Mouse (Mus musculus): Measurements from ENCODE around the gene Fam69b.

Fam69b gene

GRCm38 (mm10) chr2:26632541-26633395 is 4.5 kb downstream of the Fam69b start:
- no peak for DNase-seq

- no peak for DNase-seq
These were observed 5.8 kb downstream of the Fam69b start for GRCm38 (mm10) chr2:26633953-26634530.

- DNase-seq: no peak
These were observed 6.6 kb downstream of the Fam69b start for GRCm38 (mm10) chr2:26634629-26635488.

- DNase-seq: no peak
These were observed 7.5 kb downstream of the Fam69b start for GRCm38 (mm10) chr2:26635489-26636324.

- no peak for DNase-seq
These were observed 8.0 kb downstream of the Fam69b start for GRCm38 (mm10) chr2:26636325-26636635.

GRCm38 (mm10) chr2:26637316-26637932 is 9.2 kb downstream of the Fam69b start:
- no peak for DNase-seq

- no peak for DNase-seq
These were observed 9.8 kb downstream of the Fam69b start for GRCm38 (mm10) chr2:26638039-26638438.

- DNase-seq: no peak
These were observed 10.3 kb downstream of the Fam69b start for GRCm38 (mm10) chr2:26638572-26638971.

GRCm38 (mm10) chr2:26639083-26639482 is 10.8 kb downstream of the Fam69b start:
- peak; percentile 47 to 51 for DNase-seq

- peak; percentile 99 to 100 for DNase-seq
These were observed 11.9 kb downstream of the Fam69b start for GRCm38 (mm10) chr2:26639838-26640830.

GRCm38 (mm10) chr2:26641006-26641647 is 12.9 kb downstream of the Fam69b start:
- no peak for DNase-seq

GRCm38 (mm10) chr2:26643942-26644341 is 15.7 kb downstream of the Fam69b start:
- DNase-seq: peak in 1 of 2 experiments; percentile 64

- DNase-seq: peak; percentile 76 to 85
These were observed 18.5 kb downstream of the Fam69b start for GRCm38 (mm10) chr2:26646643-26647293.

GRCm38 (mm10) chr2:26654687-26655086 is 26.4 kb downstream of the Fam69b start:
- DNase-seq: no peak

- DNase-seq: no peak
These were observed 29.2 kb downstream of the Fam69b start for GRCm38 (mm10) chr2:26657426-26657825.

GRCm38 (mm10) chr2:26661143-26661752 is 33.0 kb downstream of the Fam69b start:
- DNase-seq: peak in 1 of 2 experiments; percentile 41

GRCm38 (mm10) chr2:26661768-26662508 is 33.7 kb downstream of the Fam69b start:
- peak in 1 of 2 experiments; percentile 20 for DNase-seq

- no peak for DNase-seq
These were observed 34.2 kb downstream of the Fam69b start for GRCm38 (mm10) chr2:26662509-26662882.
